Mouse (Mus musculus) spleen, adult 2 months (tissue): Measurements from ENCODE around the gene Art3.

ENCODE experiments used
- CTCF ChIP-seq: fragments of 200-500 bp; IDR thresholded peaks from 2 replicates; pipeline ENCODE4 v1.5.1; 2011; ENCODE audit warnings: mild to moderate bottlenecking, inconsistent platforms; ENCODE audit not compliant: insufficient read depth, insufficient read length, insufficient replicate concordance; ENCODE audit errors: extremely low read depth
- POLR2A ChIP-seq: fragments of 200-500 bp; IDR thresholded peaks from 2 replicates; pipeline ENCODE4 v1.6.1; 2011; ENCODE audit warnings: low read depth, low read length, inconsistent platforms

DNA sequence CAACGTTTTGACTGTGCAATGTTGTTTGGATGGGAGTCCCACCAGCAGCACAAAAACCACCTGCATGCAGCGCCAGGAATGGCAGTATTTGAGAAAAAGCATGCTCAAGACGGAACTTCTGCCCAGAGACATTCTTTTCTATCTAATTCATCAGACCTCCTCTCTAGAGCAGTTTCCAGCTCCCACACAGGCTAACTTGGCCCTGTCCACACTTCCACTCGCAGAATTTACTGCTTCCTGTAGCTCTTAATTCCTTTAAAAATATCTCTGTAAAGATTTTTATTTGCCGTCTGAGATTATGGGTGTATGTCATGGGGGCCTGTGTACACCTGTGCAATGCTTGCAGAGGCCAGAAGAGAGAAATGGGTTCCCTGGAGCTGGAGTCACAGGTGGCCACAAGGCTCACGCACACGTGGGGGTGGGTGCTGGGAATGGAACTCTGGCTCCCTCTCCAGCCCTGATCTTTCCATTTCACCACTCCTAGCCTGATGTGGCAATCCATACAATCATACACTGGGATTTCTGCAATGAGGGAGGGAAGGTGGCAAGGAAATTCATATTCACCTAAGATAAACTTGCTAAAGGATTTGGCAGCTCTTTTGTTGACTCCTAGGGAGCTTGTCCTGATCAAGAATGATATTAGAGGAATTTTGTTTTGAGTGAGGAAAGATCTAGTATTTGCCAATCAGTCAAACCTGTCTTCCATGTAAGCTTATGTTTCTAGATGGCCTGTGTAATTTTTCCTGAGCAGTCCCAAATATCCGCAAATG is 9.8 kb upstream of the Art3 start:
- no peak for TF ChIP-seq CTCF
- TF ChIP-seq POLR2A = no peak
